Mouse (Mus musculus) mouse embryonic stem cell (cell line): ENCODE data around the gene Ucp3.

Experiments
- in situ Hi-C, 2 experiments: fragments of 300-500 bp; cut with MboI; formaldehyde crosslinking; loops; 1 replicate in 1 of 2; 3 replicates in 1 of 2; pipeline ENCODE4 v1.14.3; 2019 to 2020; ENCODE audit warnings: low sequenced_read_pairs in 2 of 2, low pct_unique_long_range_greater_than_20kb in 1 of 2, mixed read lengths in 1 of 2; ENCODE audit not compliant: unreplicated experiment in 1 of 2

The Ucp3 gene

GRCm38 (mm10) chr7:100472777-100473176, at the start of gene Ucp3:
Ucp3 (plus strand) TSS chr7:100472990.
- in situ Hi-C loops, result no loop called here

- in situ Hi-C loops, result no loop called here
Measured at GRCm38 (mm10) chr7:100425795-100426194, 47.0 kb upstream of the Ucp3 start.

- in situ Hi-C loops, result no loop called here
Measured at GRCm38 (mm10) chr7:100429102-100429501, 43.7 kb upstream of the Ucp3 start.

- in situ Hi-C loops, result no loop called here
Measured at GRCm38 (mm10) chr7:100429911-100430310, 42.9 kb upstream of the Ucp3 start.

- in situ Hi-C loops, result no loop called here
Measured at GRCm38 (mm10) chr7:100431103-100431502, 41.7 kb upstream of the Ucp3 start.

- in situ Hi-C loops, result no loop called here
Measured at GRCm38 (mm10) chr7:100433295-100433694, 39.5 kb upstream of the Ucp3 start.

GRCm38 (mm10) chr7:100443728-100444127, 29.1 kb upstream of the Ucp3 start:
- in situ Hi-C loops, result no loop called here

- in situ Hi-C loops, result no loop called here
Measured at GRCm38 (mm10) chr7:100446271-100446670, 26.5 kb upstream of the Ucp3 start.

- in situ Hi-C loops, result no loop called here
Measured at GRCm38 (mm10) chr7:100448530-100448929, 24.3 kb upstream of the Ucp3 start.

- in situ Hi-C loops, result no loop called here
Measured at GRCm38 (mm10) chr7:100448985-100449384, 23.8 kb upstream of the Ucp3 start.

GRCm38 (mm10) chr7:100458153-100458552, 14.6 kb upstream of the Ucp3 start:
- in situ Hi-C loops, result no loop called here

- in situ Hi-C loops, result no loop called here
Measured at GRCm38 (mm10) chr7:100459862-100460261, 12.9 kb upstream of the Ucp3 start.

- in situ Hi-C loops, result no loop called here
Measured at GRCm38 (mm10) chr7:100461621-100462151, 11.1 kb upstream of the Ucp3 start.

GRCm38 (mm10) chr7:100463194-100463593, 9.6 kb upstream of the Ucp3 start:
- in situ Hi-C loops, result no loop called here

- in situ Hi-C loops, result no loop called here
Measured at GRCm38 (mm10) chr7:100463757-100464156, 9.0 kb upstream of the Ucp3 start.

GRCm38 (mm10) chr7:100464248-100464647, 8.5 kb upstream of the Ucp3 start:
- in situ Hi-C loops, result no loop called here

- in situ Hi-C loops, result no loop called here
Measured at GRCm38 (mm10) chr7:100465248-100465647, 7.5 kb upstream of the Ucp3 start.

GRCm38 (mm10) chr7:100465656-100466309, 7.0 kb upstream of the Ucp3 start:
- in situ Hi-C loops, result no loop called here

- in situ Hi-C loops, result no loop called here
Measured at GRCm38 (mm10) chr7:100466781-100467510, 5.8 kb upstream of the Ucp3 start.

- in situ Hi-C loops, result no loop called here
Measured at GRCm38 (mm10) chr7:100468761-100469160, 4.0 kb upstream of the Ucp3 start.
